Mouse (Mus musculus) lung, embryonic 15.5 days (tissue): ENCODE results near the gene Slc38a10. TPM values are rescaled to one million over a fixed set of nuclear protein-coding genes. Genes with fewer than 3 reads are reported as not detected.

Experiments used
- ATAC-seq: fragments of 200-750 bp; cut with Nextera tagmentation; 2 replicates; pipeline ENCODE4 v1.8.0; 2017; ENCODE audit warnings: moderate number of reproducible peaks, borderline replicate concordance; ENCODE audit not compliant: low FRiP score, low TSS enrichment; ENCODE audit errors: extremely low read depth
- H3K27ac ChIP-seq: fragments of 300-500 bp; sonication (generic); 2 replicates; pipeline ENCODE4 v1.5.1; 2015; ENCODE audit warnings: moderate library complexity, mild to moderate bottlenecking, inconsistent platforms
- H3K27me3 ChIP-seq: fragments of 300-500 bp; sonication (generic); 2 replicates; pipeline ENCODE4 v1.6.1; 2015; ENCODE audit warnings: inconsistent platforms
- H3K36me3 ChIP-seq: fragments of 300-500 bp; sonication (generic); 2 replicates; pipeline ENCODE4 v1.6.1; 2015; ENCODE audit warnings: inconsistent platforms
- H3K4me1 ChIP-seq: fragments of 300-500 bp; sonication (generic); 2 replicates; pipeline ENCODE4 v1.6.1; 2015; ENCODE audit warnings: inconsistent platforms
- H3K4me2 ChIP-seq: fragments of 300-500 bp; sonication (generic); 2 replicates; pipeline ENCODE4 v1.6.1; 2015; ENCODE audit warnings: inconsistent platforms, mild to moderate bottlenecking, moderate library complexity
- H3K4me3 ChIP-seq: fragments of 300-500 bp; sonication (generic); 2 replicates; pipeline ENCODE4 v1.5.1; 2015; ENCODE audit warnings: mild to moderate bottlenecking, inconsistent platforms
- H3K9ac ChIP-seq: fragments of 300-500 bp; sonication (generic); 2 replicates; pipeline ENCODE4 v1.6.1; 2015; ENCODE audit warnings: inconsistent platforms
- H3K9me3 ChIP-seq: fragments of 300-500 bp; sonication (generic); 2 replicates; pipeline ENCODE4 v1.6.1; 2016; ENCODE audit warnings: inconsistent platforms
- WGBS: fragments of 180-500 bp; shearing (Covaris S2); methylation state at CpG from one replicate; pipeline ENCODE4 v1.1.7; 2015; 5-methylcytosine and 5-hydroxymethylcytosine counted together
- polyA plus RNA-seq: library from polyadenylated mRNA; unstranded; fragments of >200 nt; fragmentation: Nextera tagmentation; extraction: Ambion mirVana; gene quantifications from 2 replicates; pipeline ENCODE4 v1.2.1, GENCODE M21; 2015

Gene Slc38a10
- polyA plus RNA-seq, 1 experiment from 2014 or later = 92.1 TPM

DNA sequence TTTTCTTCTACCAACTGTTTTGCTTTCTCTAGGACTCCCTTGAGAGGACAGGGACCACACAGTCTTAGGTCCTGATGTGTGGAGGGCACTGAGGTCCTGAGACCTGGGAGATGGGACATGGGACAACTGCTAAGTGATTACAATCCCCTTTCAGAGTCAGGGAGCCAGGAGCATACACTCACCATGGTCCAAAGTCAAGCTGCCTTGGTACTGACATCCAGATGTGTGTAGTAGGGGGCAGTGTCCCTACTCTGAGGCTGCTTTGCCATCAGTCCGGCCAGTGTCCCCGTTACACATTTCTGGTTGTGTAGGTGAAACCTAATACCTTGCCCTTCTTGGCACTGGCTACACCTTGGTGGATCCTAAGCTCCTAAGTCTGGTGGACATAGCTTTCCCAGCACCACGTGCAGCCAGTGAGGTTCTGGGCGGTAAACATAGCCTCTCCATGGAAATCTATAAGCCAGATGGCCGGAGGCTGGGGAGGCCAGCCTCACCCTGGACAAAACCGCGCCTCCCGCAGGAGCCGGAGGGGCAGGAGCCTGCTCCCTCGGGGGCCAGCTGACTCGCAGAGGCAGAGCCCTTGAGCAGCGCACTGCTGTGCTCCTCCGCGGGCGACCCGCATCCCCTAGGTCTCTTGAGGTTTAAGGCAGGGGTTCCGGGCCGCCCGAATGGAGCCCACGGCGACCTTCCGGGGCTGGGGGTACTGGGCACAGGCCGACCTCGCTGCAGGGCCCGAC is 65.1 kb downstream of the Slc38a10 start:
- Histone ChIP-seq H3K9me3 (no peaks in the 10 kb centered on the region), H3K27ac (peak overlapping the region; percentile 80), H3K27me3 (no peaks in the 10 kb centered on the region), H3K4me3 (peak overlapping the region; percentile 96), H3K9ac (peak overlapping the region; percentile 98), H3K4me2 (peak overlapping the region; percentile 93), H3K36me3 (peaks cover 9% of the 10 kb centered on the region), H3K4me1 (peaks cover 21% of the 10 kb centered on the region)
- ATAC-seq = peak; percentile 43
- under 1% methylated on average over 25 of the region's 25 CpGs for WGBS

DNA sequence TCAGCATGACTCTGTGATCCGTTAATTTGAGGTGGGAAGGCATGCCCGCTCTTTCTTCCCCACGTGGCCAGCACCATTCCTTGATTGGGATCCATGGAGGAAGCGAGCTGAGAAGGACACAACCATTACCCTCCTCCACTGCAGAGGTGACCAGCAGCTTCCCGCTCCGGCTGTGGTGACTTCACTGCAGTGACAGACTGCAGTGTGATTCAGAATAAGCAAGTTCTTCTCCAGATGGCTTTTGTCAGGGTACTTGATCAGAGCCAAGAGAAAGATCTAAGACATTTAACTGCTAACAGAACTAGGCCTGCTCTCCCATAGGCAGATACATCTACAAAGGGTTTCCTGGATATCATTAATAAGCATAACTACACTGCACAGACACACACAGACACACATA is 70.9 kb downstream of the Slc38a10 start:
- Histone ChIP-seq H3K27me3 (no peaks in the 10 kb centered on the region), H3K4me2 (no peak overlapping the region), H3K4me1 (peaks cover 7% of the 10 kb centered on the region), H3K9me3 (no peaks in the 10 kb centered on the region), H3K36me3 (peaks cover 26% of the 10 kb centered on the region), H3K4me3 (no peak overlapping the region), H3K9ac (no peak overlapping the region), H3K27ac (no peak overlapping the region)
- WGBS = 72% methylated on average over 6 of the region's 6 CpGs
- ATAC-seq = no peak

DNA sequence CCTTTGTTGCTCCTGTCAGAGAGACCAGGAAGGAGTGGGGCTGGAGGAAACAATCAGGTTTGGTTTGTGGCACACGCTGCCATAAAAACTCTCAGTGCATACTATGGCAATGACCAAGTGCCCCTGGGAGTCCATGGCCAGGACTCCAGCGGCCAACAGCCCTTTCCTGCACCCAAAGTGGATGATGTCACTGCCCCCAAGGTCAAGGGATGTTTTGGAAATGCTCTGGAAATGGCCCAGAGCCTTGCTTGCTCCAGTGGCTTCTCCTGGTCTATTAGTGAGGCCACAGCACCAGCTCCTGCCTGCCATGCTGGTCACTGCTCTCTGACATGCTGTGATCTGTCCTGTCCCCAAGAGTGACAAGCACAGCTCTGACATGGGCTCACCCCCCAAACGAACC is 75.0 kb downstream of the Slc38a10 start:
- no peaks in the 10 kb centered on the region for H3K4me1 ChIP-seq
- no peak for ATAC-seq
- no peaks in the 10 kb centered on the region for H3K9me3 ChIP-seq
- no peak overlapping the region for H3K9ac ChIP-seq
- no peak overlapping the region for H3K4me2 ChIP-seq
- 71% methylated on average over 3 of the region's 3 CpGs for WGBS
- H3K27me3 ChIP-seq = no peaks in the 10 kb centered on the region
- H3K36me3 ChIP-seq = peaks cover 46% of the 10 kb centered on the region
- H3K27ac ChIP-seq = no peak overlapping the region
- H3K4me3 ChIP-seq = no peak overlapping the region

DNA sequence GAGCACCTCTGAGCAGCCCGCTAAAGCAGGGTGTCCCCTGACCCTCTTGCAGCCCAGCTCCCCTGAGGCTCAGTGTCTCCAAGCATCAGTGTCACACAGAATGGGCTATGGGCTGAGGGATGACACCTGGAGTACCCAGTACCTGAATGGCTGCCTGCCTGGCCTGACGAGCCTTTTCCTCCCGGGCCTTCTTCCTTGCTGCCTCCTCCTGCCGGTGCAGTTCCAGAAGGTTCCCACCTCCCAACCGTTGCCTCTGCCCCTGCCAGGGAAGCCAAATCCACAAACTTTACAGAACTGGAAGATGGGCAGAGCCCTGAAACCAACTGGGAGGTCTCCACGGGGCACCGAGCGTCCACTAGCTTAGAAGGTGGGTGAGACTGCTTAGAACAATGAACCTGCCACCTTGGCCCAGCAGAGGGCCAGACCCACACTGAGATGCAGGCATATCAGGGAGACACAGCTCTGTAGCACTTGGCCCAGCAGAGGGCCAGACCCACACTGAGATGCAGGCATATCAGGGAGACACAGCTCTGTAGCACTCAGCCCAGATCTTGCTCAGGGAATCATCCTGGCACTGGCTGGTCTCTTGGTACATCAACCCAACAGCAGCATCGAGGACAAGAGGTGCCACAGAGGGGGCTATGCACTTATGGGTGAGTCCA is 78.0 kb downstream of the Slc38a10 start:
- Histone ChIP-seq H3K9ac (no peak overlapping the region), H3K27ac (no peak overlapping the region), H3K27me3 (no peaks in the 10 kb centered on the region), H3K4me1 (no peaks in the 10 kb centered on the region), H3K4me3 (no peak overlapping the region), H3K4me2 (no peak overlapping the region), H3K36me3 (peaks cover 48% of the 10 kb centered on the region), H3K9me3 (no peaks in the 10 kb centered on the region)
- WGBS = 85% methylated on average over 9 of the region's 9 CpGs
- ATAC-seq = no peak

DNA sequence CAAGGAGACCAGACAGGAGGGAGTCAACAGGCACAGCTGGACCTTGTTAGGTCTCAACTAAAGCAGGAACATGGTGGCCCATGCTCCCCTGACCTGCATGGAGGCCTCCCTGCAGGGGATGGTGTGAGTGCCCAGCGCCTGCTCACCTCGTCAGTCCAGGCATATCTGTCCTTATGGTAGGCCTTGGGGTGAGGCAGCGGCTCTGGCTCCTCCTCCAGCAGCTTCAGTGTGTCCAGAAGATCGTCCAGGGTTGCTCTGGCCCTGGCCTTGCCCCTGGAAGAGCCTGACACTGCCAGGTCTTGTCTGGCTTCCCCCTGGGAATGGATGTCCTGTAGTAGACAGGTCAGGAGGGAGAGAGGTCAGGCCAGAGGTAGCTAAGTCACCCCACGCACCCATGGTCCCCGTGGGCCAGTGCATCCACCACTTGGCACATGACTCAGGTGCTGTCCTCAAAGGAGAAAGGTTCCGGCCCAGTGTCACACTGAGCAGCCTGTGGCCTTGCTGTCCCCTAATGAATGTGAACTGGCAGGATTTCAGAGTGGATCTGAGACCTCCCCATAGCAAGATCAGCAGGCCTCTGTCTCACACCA is 79.3 kb downstream of the Slc38a10 start:
- Histone ChIP-seq H3K4me3 (no peak overlapping the region), H3K4me2 (no peak overlapping the region), H3K4me1 (no peaks in the 10 kb centered on the region), H3K9ac (no peak overlapping the region), H3K36me3 (peaks cover 55% of the 10 kb centered on the region), H3K27me3 (no peaks in the 10 kb centered on the region), H3K27ac (no peak overlapping the region), H3K9me3 (no peaks in the 10 kb centered on the region)
- 75% methylated on average over 7 of the region's 7 CpGs for WGBS
- no peak for ATAC-seq

DNA sequence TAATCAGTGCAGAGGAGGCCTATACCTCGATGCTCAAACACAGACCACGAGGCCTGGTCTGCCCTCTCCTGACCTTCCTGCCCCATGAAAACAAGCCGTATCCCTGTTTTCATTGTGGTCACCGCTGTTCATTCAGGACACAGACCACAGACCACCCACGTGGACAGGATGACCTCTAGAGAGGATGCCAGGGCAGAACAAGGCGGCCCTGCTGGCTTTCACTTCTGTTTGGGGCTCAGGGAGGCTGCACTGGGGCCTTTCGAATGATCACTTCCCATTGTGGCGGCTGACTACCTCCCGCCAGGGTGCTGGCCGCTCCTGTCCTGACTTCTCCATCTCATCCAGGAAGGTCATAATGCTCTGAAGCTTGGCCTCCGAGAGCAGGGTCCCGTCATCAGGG is 80.1 kb downstream of the Slc38a10 start:
- WGBS = 53% methylated on average over 12 of the region's 12 CpGs
- Histone ChIP-seq H3K27ac (no peak overlapping the region), H3K27me3 (no peaks in the 10 kb centered on the region), H3K4me1 (no peaks in the 10 kb centered on the region), H3K4me2 (no peak overlapping the region), H3K4me3 (no peak overlapping the region), H3K36me3 (peaks cover 49% of the 10 kb centered on the region), H3K9ac (no peak overlapping the region), H3K9me3 (no peaks in the 10 kb centered on the region)
- no peak for ATAC-seq

DNA sequence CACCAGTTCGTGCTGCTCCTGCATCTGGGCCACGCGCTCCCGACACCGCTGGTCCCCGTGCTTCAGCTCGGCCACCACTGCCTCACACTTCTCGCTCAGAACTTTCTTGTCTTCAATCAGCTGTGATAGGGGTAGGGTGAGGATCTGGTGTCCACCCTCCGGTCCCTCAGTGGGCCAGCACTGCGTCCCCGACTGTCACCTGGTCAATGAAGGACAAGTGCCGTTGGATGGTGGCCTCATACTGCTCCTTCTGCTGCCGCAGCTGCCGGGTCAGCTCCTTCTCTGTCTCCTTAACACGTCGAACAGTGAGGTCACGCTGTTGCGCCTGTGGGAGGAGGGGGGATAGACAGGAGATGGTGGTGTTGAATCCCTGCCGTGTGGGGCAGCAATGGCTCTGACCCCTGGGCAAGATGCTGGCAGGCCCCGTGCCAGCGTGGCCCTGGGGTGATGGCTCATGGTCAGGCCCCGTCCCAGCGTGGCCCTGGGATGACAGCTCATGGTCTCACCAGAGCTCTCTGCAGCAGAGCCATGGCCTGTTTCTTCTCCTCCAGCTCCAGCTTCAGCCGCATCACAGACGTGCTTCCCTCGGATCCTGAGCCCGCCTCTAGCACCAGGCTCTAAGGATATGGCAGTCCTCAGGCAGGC is 80.7 kb downstream of the Slc38a10 start:
- Histone ChIP-seq H3K4me1 (no peaks in the 10 kb centered on the region), H3K9ac (no peak overlapping the region), H3K4me3 (no peak overlapping the region), H3K9me3 (no peaks in the 10 kb centered on the region), H3K27me3 (no peaks in the 10 kb centered on the region), H3K36me3 (peaks cover 43% of the 10 kb centered on the region), H3K4me2 (no peak overlapping the region), H3K27ac (no peak overlapping the region)
- 89% methylated on average over 26 of the region's 27 CpGs for WGBS
- no peak for ATAC-seq

DNA sequence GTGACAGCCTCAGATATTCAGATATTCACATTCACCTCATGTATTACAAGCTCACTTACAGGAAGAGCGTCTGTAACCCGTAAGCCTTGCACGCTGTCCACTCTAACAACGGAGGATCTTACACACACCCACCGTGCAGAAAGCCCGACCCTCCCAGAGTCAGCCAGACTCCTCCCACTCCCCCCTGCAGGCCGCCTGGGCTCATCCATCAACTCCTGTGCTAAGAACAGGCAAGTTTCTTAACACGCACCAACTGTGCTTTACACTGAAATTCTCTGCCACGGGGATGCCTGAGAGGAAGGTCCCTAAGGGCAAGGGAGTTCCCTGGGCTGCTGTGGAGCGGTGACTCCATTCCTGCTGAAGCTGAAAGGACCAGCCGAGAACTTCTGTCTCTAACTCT is 81.9 kb downstream of the Slc38a10 start:
- no peak for ATAC-seq

DNA sequence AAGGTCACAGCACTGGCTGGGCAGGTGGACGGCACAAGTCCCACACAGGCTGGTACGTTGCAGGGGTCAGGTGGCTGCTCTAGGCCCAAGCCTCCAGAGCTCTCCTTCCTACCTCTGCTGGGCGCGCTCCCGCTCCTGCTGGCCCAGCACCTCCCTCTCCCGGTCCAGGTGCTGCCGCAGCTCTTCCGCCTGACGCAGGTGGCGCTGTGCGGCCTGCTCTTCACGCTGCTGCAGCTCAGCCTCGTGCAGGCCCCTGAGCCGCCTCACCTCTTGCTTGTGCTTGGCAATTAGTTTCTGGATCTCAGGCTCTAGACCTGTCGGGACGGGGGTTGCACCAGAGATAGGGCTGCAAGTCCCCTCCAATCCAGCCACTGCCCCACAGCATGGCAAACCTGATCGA is 83.3 kb downstream of the Slc38a10 start:
- Histone ChIP-seq H3K36me3 (peaks cover 35% of the 10 kb centered on the region), H3K4me3 (no peak overlapping the region), H3K9ac (no peak overlapping the region)

More for the DNA sequence above, 81.9 kb downstream of the Slc38a10 start:
- H3K4me2 ChIP-seq = no peak overlapping the region
- no peak overlapping the region for H3K4me3 ChIP-seq
- H3K36me3 ChIP-seq = peaks cover 40% of the 10 kb centered on the region
- no peak overlapping the region for H3K27ac ChIP-seq
- H3K4me1 ChIP-seq = no peaks in the 10 kb centered on the region
- H3K9ac ChIP-seq = no peak overlapping the region
- H3K27me3 ChIP-seq = no peaks in the 10 kb centered on the region
- 39% methylated on average over 11 of the region's 11 CpGs for WGBS
- H3K9me3 ChIP-seq = no peaks in the 10 kb centered on the region

DNA sequence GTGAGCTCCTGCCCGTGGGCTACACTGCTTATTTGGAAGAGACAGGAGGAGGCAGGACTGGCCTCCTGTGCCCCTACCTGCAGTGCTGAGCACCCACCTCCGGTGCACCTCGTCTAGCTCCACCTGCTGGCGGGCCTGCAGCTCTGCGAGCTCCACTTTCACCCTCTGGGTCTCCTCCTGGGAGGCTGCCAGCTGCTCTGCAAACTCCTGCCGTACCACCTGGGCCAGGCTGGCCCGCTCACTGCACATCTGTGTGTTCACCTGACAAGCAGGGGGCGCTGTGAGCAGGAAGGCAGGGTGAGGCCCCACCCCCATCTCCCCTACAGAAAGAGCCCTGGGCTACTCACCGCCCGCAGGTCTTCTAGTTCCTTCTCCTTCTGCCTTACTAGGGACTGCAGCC is 85.9 kb downstream of the Slc38a10 start:
- 26% methylated on average over 10 of the region's 10 CpGs for WGBS
- Histone ChIP-seq H3K4me3 (no peak overlapping the region), H3K9me3 (no peaks in the 10 kb centered on the region), H3K36me3 (peaks cover 17% of the 10 kb centered on the region), H3K27ac (no peak overlapping the region), H3K9ac (no peak overlapping the region), H3K4me1 (no peaks in the 10 kb centered on the region), H3K27me3 (no peaks in the 10 kb centered on the region), H3K4me2 (no peak overlapping the region)
- ATAC-seq = no peak; the same call in 1 of the 2 replicates

More for the DNA sequence above, 83.3 kb downstream of the Slc38a10 start:
- Histone ChIP-seq H3K4me1 (no peaks in the 10 kb centered on the region), H3K9me3 (no peaks in the 10 kb centered on the region), H3K4me2 (no peak overlapping the region), H3K27me3 (no peaks in the 10 kb centered on the region), H3K27ac (no peak overlapping the region)
- ATAC-seq = no peak
- 58% methylated on average over 17 of the region's 17 CpGs for WGBS

DNA sequence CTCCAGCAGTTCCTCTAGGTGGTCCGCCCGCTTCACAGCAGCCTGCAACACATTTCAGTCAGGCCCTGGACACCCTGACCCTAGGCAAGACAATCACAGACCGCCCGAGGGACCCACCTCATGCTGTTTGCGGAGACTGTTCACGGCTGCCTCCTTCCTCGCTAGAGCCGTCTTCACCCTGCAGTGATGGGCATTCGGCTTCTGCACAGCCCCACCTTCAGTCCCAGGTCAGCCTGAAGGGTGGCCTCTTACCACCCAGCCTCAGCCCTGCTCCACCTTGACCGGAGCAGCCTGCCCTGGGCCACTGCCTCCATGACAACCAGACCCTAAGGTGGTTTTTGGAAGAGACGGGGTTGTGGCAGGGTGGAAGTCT is 86.5 kb downstream of the Slc38a10 start:
- H3K9me3 ChIP-seq = no peaks in the 10 kb centered on the region
- H3K4me1 ChIP-seq = no peaks in the 10 kb centered on the region
- no peaks in the 10 kb centered on the region for H3K27me3 ChIP-seq
- H3K27ac ChIP-seq = no peak overlapping the region
- H3K4me2 ChIP-seq = no peak overlapping the region
- H3K9ac ChIP-seq = no peak overlapping the region
- 88% methylated on average over 11 of the region's 11 CpGs for WGBS
- no peak overlapping the region for H3K4me3 ChIP-seq
- no peak for ATAC-seq
- peaks cover 14% of the 10 kb centered on the region for H3K36me3 ChIP-seq
